Mouse (Mus musculus): ENCODE data around the gene Depp1.

Depp1 gene

GRCm38 (mm10) chr6:116694346-116694745, 43.9 kb downstream of the Depp1 start:
- DNase-seq, result no peak

GRCm38 (mm10) chr6:116697413-116697812, 47.0 kb downstream of the Depp1 start:
- peak; percentile 53 for DNase-seq

- no peak for DNase-seq
These were observed 47.6 kb downstream of the Depp1 start for GRCm38 (mm10) chr6:116697896-116698425.

- DNase-seq, result no peak
These were observed 50.4 kb downstream of the Depp1 start for GRCm38 (mm10) chr6:116700821-116701220.

Data from retina, postnatal 1 day (tissue).